Mouse (Mus musculus) frontal cortex, postnatal 36 days (tissue): ENCODE results near the gene Car3.

Experiments
- DNase-seq, 2 experiments: peaks; one replicate each; pipeline ENCODE4 v3.0.0; 2022; ENCODE audit warnings: low spot score in 2 of 2

The Car3 gene

DNA sequence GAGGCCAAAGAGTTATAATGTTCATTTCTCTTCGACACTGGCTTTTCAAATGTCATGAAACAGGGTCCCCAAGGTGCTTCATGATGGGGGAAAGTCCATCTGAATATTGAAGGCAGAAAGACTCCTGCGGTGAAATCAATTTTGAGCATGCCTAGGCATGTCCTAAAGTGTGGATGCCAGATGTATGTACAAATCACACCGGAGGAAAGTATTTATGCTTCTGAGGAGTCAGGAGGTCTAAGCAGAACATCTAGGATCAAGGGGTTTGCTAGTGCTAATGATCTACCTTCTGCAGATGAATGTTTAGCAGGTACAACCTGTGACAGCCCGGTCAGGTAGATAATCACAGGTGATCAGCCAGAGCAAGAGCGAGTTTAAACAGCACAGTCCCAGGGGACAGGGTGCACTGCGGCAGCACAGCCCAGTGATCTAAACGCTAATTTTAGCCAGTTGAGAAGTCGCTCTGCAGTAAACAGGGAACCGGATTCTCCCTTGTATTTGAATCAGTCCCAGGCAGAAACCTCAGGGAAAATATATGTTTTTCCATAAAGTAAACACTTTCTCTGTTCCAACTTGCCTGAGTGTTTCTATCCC is 13.1 kb downstream of the Car3 start:
- DNase-seq = no peak

DNA sequence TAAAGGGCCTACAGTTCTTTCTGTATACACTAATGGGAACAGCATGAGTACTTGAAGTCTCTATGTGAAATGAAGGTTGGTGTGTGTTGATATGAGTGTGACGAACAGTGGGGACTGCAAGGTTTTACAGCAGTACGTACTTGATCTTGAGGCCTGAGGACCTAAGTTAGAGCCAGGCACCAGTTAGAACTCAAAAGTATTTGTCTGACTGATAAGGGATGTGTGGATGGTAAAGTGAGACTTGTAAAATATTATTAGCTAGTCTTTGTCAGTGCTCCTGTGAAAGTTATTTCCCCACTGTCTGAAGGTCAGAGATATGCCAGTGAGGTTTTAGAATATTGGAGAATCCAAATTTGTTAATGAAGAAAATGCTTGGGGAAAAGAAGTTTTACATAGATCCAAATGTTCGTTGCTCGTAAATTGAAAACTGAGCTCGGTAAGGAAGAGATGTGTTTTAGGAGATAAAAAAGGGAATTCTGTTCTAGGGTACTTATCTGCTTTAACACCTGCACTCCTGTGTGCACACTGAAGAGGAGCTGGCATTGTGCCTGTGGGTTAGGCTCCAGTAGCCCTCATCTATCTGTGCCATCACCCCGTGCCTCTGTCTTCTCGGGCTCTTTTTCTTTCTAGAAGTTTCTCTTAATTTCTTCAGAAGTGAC is 14.1 kb downstream of the Car3 start:
- no peak for DNase-seq

DNA sequence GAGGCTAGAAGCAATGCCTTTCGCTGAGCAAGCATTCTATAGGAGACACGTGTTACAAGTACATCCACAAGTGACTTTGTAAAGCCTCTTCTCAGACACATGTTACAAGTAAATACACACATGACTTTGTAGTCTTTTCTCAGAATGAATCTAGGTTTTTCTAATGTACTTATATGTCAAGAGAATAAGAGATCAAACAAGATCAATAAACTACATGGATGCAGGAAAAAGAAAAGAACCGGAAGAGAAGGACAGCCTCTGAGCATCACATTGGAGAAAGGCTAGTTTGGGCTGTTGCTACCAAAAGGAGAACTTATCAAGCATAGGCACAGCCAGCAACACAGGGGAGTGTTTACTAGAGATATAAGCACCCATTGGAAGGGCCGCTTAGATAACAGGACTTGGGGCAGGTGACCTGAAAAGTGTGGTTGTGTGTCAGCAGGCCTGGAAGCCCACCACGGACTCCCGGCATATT is 15.5 kb downstream of the Car3 start:
- DNase-seq = no peak

DNA sequence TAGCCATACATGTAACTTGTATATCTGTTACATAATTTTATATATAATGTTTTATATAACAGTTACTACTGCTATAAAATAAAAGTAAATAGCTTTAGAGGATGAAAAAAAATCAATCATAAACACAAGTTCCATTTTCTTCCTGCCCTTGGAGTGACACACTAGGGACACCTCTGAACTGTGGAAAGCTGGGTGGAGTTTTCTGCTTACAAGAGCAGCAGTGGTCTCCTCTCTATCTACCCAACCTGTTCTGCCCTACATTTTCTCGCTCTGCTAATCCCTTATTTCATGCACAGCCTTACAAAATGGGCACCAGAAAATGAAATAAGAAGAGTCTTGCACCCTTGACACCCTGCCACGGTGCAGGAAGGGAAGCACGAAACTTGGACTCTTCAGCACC is 16.0 kb downstream of the Car3 start:
- no peak for DNase-seq

DNA sequence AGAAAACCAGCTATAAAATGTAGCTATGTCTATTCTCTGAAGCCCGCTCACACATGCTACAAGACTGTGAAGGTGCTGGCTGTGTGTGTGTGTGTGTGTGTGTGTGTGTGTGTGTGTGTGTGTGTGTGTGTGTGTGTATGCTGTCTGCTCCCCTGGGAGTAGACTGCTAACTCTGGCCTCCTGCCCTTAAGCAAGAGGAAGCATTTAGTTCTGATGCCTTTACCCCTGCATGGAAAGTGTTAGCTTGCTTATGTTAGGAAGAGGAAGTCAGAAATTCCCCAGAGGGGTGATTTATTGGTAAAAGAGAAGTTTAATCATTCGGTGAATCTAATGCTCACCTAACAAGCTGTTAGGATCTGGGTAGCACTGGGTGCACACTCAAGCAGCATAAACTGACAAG is 17.0 kb downstream of the Car3 start:
- no peak for DNase-seq

DNA sequence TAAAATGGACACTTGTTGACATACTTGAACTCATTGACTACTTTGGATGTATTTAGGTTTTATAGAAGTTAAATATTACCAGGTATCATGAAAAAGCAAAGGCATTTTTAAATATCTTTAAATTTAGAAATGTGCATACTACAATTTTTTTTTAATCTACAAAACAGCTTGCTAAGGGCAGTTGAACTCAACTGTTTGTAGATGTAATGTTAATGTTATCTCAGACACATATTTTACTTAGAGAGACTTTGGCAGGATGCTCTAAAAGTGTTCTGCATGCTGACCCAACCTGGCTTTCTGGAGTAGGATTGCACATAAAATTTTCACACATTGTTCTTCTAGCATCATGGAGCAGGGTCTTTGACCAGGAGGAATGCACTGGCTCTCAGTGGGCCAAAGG is 18.7 kb downstream of the Car3 start:
- DNase-seq = no peak

DNA sequence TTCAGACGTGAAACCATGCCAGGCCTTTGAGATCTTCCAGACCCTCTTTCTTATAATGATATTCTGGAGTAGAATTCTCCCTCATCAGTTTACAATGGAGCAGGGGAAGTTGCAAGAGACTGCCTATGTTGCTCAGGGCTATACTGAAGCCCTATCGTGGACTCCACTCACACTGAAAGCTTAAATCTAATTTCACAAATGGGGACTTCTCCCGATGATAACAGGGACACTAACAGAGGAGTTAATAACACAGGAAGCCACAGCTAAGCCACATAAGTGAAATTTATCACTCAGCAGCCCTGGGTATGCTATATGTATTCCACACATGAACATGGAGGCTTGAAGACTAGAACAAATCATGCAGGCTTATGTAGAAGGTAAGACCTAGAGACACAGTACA is 19.4 kb downstream of the Car3 start:
- DNase-seq = no peak

DNA sequence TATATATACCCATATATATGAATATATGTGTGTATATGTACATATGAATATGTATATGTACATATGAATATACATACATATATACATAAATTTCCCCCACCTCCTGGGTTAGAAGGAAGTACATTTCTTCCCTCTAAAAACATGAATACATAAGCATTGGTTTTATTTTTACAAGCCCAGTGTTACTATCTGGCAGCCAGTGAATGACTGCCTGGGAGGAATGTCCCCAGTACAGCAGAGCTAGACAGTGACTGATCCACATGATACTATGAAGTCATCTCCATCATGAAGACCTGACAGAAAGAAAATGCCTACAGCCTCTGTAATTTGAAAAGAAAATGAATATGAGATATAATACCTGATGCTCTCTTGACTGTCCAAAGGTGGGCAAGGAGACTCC is 21.5 kb downstream of the Car3 start:
- DNase-seq = no peak

DNA sequence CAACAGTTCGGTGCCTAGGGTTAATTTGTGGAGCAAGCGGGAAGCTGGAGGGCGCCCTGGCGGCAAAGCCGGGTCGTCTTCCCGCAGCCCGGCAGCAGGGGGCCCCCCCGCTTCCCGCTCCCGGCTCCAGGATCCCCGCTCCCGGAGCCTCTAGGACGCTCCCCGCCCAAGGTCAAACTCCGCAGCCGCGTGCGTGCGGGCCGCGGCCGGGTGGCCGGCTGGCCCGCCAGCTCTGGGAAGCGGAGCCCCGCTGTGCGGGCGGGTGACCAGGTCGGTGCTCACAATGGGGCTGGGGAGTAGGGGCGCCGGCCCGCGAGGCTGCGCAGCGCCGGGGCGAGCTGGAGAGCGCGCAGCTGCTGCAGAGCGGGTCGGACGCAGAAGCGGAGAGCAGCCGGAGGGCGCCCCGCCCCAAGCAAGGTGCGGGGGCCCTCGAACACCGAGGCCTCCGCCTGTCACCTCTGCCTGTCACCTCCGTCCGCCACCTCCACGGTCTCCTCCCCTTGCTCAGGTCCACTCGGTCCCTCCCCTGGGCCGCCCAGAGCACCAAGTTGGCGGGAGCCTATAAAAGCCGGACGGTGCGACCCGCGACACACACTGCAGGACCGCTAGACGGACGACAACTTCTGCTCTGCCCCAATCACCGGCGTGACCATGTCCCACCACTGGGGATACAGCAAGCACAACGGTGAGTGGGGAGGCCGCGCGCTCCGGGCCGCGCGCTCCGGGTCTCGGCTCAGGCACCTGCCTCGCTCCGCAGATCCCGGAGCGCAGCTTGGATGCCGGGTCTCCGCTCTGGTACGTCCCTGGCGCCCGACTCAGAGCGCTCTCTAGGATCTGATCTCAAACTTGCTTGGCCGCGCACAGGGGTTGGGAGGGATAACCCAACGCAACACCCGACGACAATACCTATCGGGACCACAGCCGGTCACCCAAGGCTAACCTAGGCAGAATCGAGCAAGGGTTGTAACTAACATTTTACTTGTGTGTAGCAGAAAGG is 23.1 kb downstream of the Car3 start, which contains the start of gene Car2:
Gene Car2, plus strand, starts transcription at position 172 of the 997 bp plus-strand sequence.
- DNase-seq = peak; percentile 56 to 60

DNA sequence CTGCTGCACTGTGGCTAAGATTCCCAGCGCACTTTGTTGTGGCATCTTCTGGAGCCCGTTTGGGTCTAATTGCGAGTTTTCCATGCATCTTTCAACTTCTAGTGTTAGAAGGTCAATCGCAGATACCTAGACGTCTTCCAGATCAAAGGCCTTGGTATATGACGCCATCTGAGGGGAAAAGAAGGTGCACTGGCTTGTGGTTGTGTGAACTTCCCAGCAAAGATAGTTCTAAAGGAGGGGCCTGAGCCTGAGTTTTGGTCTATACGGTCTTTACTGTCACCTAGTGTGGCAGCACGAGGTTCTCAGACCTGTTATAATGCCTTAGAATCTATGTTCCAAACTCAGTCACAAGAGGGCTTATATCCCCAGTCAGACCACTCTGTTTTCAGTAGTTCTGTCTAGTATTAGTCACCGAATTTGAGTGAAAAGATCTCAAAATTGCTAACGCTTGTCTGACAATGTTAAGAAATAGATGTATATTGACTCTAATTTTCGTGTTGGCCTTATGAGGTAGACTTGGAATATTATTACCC is 23.9 kb downstream of the Car3 start:
- no peak for DNase-seq

DNA sequence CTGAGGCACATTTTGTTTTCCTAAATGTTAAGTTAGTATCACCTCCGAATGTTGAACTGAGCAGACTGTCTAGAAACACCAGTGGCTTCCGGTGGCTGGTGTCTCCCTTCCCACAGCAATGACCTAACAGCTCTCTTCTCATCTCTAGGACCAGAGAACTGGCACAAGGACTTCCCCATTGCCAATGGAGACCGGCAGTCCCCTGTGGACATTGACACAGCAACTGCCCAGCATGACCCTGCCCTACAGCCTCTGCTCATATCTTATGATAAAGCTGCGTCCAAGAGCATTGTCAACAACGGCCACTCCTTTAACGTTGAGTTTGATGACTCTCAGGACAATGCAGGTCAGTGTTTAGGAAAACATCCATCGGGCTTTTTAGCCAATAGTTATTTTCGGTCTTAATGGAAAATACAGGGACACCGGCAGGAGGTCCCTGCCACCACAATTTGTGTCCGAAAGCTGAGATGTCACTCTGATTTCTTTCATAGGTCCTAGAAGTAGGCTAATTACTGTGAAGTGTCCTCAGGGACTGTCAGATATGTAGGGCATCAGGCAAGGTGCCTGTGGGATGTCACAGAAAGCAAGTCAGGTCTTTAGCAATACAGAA is 24.5 kb downstream of the Car3 start:
- DNase-seq = no peak

DNA sequence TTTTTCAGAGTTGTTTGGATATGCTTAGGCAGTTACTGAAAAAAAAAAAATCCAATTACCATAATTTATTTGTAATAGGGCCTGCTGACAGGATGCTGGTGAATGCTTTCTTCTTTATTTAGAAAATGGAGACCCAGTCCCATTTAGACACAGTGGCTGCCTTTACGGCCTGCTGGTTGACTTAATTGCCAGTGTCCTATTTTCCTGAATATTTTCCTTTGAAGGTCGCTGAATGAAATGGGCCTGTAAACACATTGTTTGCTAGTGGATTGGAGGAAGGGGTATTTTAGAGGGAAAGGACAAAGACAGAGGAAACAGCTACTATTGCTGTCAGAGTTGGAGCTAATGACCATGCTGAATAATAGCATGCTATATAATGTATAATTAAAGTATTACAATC is 25.2 kb downstream of the Car3 start:
- DNase-seq = no peak

DNA sequence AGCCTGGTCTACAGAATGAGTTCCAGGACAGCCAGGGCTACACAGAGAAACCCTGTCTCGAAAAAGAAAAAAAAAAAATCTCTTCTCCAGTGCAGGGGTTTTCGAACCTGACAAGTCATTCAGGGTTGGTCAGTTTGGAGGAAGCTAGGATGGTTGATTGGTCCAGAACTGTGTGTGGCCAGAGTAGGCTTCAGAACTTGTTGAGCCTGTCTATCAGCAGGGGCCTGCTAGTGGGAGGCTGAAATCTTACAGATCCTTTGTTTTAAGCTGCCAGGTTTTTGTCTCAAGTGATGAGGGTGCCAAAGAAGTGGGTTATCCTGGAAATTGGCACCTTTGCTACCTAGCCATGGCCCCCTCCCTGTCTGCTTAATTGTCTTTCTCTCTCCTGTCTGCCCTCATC is 25.8 kb downstream of the Car3 start:
- no peak for DNase-seq

DNA sequence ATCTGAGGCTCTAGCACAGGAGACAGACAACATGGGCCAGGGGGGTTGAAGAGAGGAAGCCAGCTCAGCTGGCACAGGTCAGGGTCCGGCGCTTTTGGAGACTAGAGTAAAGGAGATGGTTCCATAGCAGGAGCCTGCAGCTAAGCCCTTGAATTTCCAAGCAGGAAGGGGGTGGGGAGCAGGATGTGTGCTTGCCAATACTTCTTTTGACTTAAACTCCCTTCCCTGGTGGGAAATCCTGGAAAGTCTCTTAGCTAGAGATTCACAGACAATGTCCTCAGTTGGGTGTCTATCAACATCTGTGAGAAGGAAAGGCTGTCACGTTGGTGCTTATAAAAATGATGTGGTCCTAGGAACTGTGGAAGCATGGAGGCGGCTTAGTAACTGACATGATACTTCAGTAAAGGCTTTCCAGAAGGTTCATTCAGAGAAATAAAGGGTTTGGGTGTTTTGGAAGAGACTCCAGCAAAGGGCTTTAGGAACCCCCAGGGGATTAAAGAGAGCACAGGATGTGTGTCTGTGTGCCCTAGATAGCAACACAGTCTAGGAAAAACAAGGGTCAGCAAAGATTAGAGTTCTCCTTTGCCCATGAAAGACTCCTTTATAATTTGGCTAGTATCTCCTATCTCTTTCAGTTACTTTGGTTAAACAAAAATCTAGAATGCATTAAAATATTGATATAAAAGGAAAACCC is 26.6 kb downstream of the Car3 start:
- DNase-seq = no peak

DNA sequence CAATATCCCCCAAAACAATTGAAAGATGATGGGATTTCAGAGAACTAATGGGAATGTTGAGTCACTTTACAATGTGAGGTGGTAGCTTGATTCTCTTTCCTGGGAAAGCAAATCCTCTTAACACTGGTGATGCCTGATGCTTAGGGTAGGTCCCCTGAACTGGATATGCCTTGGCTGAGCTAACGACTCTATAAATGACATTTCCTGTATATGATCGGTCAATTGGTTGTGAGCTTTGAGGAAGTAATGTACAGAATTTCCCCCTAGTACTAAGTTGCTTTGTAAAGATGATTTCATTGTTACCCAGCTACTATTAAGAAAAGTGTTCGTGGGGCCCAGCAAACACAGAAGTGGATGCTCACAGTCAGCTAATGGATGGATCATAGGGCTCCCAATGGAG is 29.7 kb downstream of the Car3 start:
- no peak for DNase-seq

DNA sequence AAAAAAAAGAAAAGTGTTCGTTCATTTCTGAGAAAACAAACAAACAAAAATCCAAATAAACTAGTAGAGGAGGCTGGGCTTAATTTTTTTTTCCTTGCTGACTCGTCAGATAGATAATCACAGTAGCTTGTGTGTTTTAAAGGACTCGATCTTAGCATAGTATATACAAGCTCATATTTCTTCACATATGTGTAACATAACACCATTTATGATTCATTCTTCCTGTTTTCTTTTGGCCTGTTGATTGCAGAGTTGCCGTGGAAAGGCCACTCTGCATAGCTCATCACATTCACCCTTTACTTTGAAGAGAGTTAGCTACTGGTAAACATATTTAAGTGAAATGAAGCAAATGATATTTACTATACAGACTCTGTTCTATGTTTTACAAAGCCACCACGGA is 30.4 kb downstream of the Car3 start:
- no peak for DNase-seq

DNA sequence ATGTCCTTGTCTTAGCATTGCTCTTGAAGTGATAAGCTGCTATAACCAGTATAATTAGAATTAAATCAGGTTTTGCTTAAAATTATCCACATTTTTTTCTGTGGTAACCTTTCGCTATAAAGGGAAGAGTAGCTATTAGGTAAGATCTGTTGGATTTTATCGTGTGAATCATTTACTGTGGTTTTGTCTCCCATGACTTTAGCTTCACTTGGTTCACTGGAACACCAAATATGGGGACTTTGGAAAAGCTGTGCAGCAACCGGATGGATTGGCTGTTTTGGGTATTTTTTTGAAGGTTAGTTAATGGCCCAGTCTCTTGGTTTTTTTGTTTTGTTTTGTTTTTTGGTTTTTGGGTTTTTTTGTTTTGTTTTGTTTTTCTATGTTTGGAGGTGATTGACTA is 32.0 kb downstream of the Car3 start:
- DNase-seq = no peak

DNA sequence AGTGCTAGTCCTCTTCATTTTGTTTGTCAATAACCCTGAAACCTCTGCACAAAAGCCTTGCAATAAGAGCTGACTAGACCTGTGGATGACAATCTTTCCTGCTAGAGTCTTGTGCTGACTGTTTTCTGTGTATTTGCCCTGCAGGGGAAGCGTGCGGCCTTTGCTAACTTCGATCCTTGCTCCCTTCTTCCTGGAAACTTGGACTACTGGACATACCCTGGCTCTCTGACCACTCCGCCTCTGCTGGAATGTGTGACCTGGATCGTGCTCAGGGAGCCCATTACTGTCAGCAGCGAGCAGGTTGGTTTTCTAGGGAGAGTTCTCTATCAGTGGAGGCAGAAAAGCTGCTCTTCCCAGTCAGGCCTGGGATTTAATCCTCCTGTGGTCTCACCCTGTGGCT is 34.5 kb downstream of the Car3 start:
- DNase-seq = no peak

DNA sequence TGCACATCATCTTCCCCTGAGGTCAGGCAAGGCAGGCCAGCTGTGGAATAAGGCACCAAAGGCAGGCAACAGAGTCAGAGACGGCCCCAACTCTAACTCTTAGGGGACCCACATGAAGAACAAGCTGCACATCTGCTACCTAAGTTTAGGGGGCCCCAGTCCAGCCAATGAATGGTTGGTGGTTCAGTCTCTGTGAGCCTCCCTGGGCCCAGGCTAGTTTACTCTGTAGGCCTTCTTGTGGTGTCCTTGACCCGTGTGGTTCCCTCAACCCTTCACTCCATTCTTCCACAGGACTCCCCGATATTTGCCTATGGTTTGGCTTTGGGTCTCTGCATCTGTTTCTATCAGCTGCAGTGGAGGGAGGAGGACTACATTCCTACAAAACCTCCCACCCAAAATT is 40.1 kb downstream of the Car3 start:
- no peak for DNase-seq

DNA sequence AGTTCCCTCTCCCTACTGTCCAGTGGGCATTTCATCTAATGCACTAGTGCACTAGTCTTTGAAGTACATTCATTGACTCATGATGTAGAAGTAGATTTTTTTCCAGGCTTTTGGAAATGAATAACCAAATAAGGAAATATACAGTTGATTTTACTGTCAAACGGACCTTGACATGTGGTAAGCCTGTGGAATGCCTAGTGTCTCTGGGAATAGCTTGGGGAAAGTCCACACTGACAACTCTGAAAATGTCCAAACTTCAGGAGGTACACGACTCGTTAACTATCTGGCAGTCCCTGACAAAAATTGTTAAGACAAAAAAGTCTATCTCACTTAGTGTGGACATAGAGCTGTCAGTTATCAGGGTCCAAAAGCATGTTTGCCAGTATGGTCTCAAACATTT is 40.9 kb downstream of the Car3 start:
- DNase-seq = no peak

DNA sequence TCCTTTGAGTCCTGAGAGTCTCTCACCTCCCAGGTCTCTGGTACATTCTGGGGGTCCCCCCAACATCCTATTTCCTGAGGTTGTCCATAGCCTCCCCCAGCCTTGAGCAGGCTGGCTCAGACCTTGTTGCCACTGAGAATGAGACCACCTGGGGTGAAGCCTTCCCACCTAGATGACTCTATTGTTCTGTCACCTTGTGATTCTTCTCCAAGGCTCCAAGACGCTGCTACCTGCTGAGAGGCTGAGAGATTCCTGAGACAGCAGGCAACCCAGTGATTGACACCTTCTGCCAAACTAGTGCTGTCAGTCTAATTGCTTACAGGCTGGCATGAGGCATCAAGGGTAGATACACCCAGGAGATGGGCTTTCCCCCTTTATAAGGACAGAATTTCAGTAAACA is 44.0 kb downstream of the Car3 start:
- DNase-seq = no peak
